Mouse (Mus musculus) heart, embryonic 13.5 days (tissue): Measurements from ENCODE around the gene Inhbb. TPM values are rescaled to one million over a fixed set of nuclear protein-coding genes. Genes with fewer than 3 reads are reported as not detected.

Experiments used
- ATAC-seq: fragments of 200-750 bp; cut with Nextera tagmentation; 2 replicates; pipeline ENCODE4 v1.8.0; 2017; ENCODE audit warnings: moderate TSS enrichment; ENCODE audit not compliant: insufficient number of reproducible peaks, low FRiP score, low TSS enrichment; ENCODE audit errors: extremely low read depth
- H3K27ac ChIP-seq: fragments of 300-500 bp; sonication (generic); replicated peaks from 2 replicates; pipeline ENCODE4 v1.5.1; 2015; ENCODE audit warnings: moderate library complexity, mild to moderate bottlenecking, inconsistent platforms
- H3K27me3 ChIP-seq: fragments of 300-500 bp; sonication (generic); replicated peaks from 2 replicates; pipeline ENCODE4 v1.6.1; 2015; ENCODE audit warnings: mild to moderate bottlenecking, inconsistent platforms
- H3K36me3 ChIP-seq: fragments of 300-500 bp; sonication (generic); 2 replicates; pipeline ENCODE4 v1.6.1; 2015; ENCODE audit warnings: mild to moderate bottlenecking, inconsistent platforms
- H3K4me1 ChIP-seq: fragments of 300-500 bp; sonication (generic); 2 replicates; pipeline ENCODE4 v1.6.1; 2015; ENCODE audit warnings: inconsistent platforms
- H3K4me2 ChIP-seq: fragments of 300-500 bp; sonication (generic); 2 replicates; pipeline ENCODE4 v1.6.1; 2015; ENCODE audit warnings: inconsistent platforms, mild to moderate bottlenecking, moderate library complexity
- H3K4me3 ChIP-seq: fragments of 300-500 bp; sonication (generic); 2 replicates; pipeline ENCODE4 v1.5.1; 2015; ENCODE audit warnings: moderate library complexity, mild to moderate bottlenecking, inconsistent platforms
- H3K9ac ChIP-seq: fragments of 300-500 bp; sonication (generic); 2 replicates; pipeline ENCODE4 v1.6.1; 2015; ENCODE audit warnings: inconsistent platforms, mild to moderate bottlenecking, moderate library complexity
- H3K9me3 ChIP-seq: fragments of 300-500 bp; sonication (generic); 2 replicates; pipeline ENCODE4 v1.6.1; 2016; ENCODE audit warnings: inconsistent platforms
- WGBS: fragments of 180-500 bp; shearing (Covaris S2); methylation state at CpG from one replicate; pipeline ENCODE4 v1.1.7; 2015; ENCODE audit warnings: mixed read lengths; 5-methylcytosine and 5-hydroxymethylcytosine counted together
- polyA plus RNA-seq: library from polyadenylated mRNA; unstranded; fragments of >200 nt; fragmentation: Nextera tagmentation; extraction: Ambion mirVana; gene quantifications from 2 replicates; pipeline ENCODE4 v1.2.1, GENCODE M21; 2015

Inhbb gene
- polyA plus RNA-seq, 1 experiment from 2014 or later, result 0.28 TPM

DNA sequence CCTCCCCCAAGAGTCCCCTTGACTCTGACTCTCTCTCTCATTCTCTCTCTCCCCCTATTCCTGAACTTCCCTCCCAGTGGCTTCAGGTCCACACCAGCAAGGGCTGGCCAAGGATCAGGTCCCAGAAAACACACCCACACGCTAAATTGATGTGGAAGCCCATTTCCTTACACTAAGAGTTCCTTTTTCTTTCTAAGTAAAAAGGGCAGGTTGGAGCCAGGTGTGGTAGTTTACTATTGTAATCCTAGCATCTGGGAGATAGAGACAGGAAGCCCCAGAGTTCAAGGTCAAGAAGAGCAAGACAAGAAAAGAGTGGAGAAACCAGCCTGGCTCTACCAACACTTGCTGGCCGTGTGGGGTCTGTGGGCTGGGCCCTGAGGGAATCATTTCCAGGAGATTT is 23.4 kb downstream of the Inhbb start:
- H3K9ac ChIP-seq, result no peak overlapping the region
- no peak overlapping the region for H3K4me3 ChIP-seq
- no peaks in the 10 kb centered on the region for H3K36me3 ChIP-seq
- ATAC-seq, result no peak
- H3K4me1 ChIP-seq, result peaks cover 21% of the 10 kb centered on the region
- no peaks in the 10 kb centered on the region for H3K9me3 ChIP-seq
- 78% methylated on average over 2 of the region's 2 CpGs for WGBS
- H3K27ac ChIP-seq, result no peak overlapping the region
- H3K27me3 ChIP-seq, result no peaks in the 10 kb centered on the region
- H3K4me2 ChIP-seq, result no peak overlapping the region

DNA sequence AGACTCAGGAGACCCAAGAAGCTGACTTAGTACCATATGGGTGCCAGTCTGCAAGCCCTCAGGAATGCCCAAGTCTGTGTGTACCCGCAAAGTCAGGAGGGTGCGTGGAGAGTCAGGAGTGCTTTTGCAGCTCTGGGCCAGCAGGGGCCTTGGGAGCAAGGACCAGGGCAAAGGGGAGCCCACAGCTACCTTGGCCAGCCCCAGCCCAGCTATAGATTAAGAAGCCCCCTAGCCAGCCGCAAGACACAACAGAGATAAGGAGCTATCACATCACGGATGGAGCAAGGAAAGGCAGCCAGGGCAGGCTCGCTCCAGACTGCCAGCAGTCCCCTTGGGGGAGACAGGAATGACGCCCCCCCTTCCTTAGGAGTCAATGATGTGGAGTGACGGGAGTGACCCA is 24.2 kb downstream of the Inhbb start:
- H3K9me3 ChIP-seq, result no peaks in the 10 kb centered on the region
- H3K27ac ChIP-seq, result no peak overlapping the region
- no peak overlapping the region for H3K9ac ChIP-seq
- H3K4me1 ChIP-seq, result peaks cover 25% of the 10 kb centered on the region
- no peak overlapping the region for H3K4me3 ChIP-seq
- 46% methylated on average over 7 of the region's 7 CpGs for WGBS
- no peaks in the 10 kb centered on the region for H3K27me3 ChIP-seq
- ATAC-seq, result no peak
- no peak overlapping the region for H3K4me2 ChIP-seq
- H3K36me3 ChIP-seq, result no peaks in the 10 kb centered on the region

DNA sequence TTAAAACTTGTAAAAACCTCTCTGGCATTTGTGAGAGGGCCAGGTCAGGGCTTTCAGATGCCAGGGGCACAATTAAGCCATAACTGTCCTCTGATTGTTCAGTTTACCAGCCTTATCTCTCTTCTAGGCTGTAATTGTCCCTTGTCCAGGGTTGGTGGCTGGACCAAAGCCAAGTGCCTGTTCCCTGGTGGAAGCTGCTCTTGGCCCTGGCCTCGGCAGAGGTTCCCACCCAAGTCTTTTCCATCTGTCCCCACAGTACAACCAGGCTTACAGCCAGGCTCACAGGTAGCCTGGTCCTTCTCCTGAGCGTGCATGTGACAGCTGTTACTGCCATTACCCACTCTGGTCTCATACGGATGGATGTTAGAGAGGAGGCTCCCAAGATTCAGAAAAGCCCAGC is 30.7 kb downstream of the Inhbb start:
- no peak overlapping the region for H3K4me3 ChIP-seq
- peak overlapping the region; percentile 71 for H3K27ac ChIP-seq
- ATAC-seq, result no peak
- 30% methylated on average over 3 of the region's 3 CpGs for WGBS
- no peak overlapping the region for H3K4me2 ChIP-seq
- H3K4me1 ChIP-seq, result peaks cover 44% of the 10 kb centered on the region
- H3K9ac ChIP-seq, result no peak overlapping the region
- no peaks in the 10 kb centered on the region; the same call in 1 of the 2 replicates for H3K27me3 ChIP-seq
- H3K36me3 ChIP-seq, result no peaks in the 10 kb centered on the region
- no peaks in the 10 kb centered on the region for H3K9me3 ChIP-seq

DNA sequence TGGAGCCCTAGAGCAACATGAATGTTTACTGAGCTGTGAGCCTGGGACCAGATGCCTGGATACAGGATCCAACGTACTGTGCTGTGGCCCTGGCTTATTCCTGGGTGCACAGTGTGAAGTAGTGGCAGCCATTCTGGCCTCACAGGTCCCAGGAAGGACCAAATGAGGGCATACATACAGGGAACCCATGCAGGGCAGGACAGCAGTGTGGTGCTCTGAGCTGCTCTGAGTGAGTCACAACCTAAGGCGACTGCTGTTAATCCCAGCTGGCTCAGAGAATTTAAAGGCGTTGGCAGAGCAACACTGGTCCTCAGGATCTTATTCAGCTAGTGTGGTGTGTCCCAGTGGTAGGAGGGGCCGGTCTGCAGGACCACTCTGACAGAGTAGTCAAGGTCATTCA is 31.4 kb downstream of the Inhbb start:
- Histone ChIP-seq H3K27me3 (no peaks in the 10 kb centered on the region; the same call in 1 of the 2 replicates), H3K4me1 (peaks cover 42% of the 10 kb centered on the region), H3K4me3 (no peak overlapping the region), H3K4me2 (no peak overlapping the region), H3K9ac (no peak overlapping the region), H3K36me3 (no peaks in the 10 kb centered on the region), H3K27ac (peak overlapping the region; percentile 71), H3K9me3 (no peaks in the 10 kb centered on the region)
- no peak for ATAC-seq
- 47% methylated on average over 4 of the region's 4 CpGs for WGBS

DNA sequence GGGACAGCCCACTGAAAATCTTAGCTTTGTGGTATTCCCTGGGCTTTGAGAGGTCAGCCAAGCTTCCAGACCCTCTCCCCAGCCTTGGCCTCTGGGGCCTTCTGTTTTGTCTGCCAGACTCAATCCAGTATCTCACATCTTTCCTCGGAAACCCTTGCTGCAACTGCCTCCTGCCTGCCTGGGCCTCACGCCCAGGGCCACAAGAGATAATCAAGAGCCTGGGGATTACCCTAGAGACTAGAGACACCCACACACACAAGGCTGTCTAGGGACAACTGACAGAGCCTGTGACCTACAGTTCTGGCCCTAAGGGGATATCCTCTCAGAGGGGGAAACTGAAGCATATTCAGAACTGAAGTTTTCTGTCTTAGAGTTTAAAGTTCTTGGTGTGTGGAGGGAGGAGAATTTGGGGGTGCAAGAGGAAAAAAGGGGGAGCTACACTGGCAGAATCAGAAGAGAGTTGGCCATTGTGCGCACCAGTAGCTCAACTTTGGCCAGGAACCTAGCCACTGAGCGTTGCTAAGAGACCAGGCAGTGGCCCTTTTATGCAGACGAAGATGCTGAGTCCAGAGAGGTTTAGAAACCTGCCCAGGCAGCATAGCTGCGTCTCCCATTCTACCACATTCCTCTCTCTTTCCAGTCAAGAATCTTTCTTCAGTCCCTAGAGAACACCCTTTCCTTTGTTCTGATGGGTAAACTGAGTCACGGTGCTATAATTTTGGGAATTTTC is 32.1 kb downstream of the Inhbb start:
- WGBS, result 49% methylated on average over 7 of the region's 7 CpGs
- Histone ChIP-seq H3K36me3 (no peaks in the 10 kb centered on the region), H3K27ac (peak overlapping the region; percentile 22; the same call in 1 of the 2 replicates), H3K27me3 (no peaks in the 10 kb centered on the region; the same call in 1 of the 2 replicates), H3K4me3 (no peak overlapping the region), H3K9me3 (no peaks in the 10 kb centered on the region), H3K4me2 (no peak overlapping the region), H3K4me1 (peaks cover 42% of the 10 kb centered on the region), H3K9ac (peak overlapping the region; percentile 29; the same call in 1 of the 2 replicates)
- no peak for ATAC-seq

DNA sequence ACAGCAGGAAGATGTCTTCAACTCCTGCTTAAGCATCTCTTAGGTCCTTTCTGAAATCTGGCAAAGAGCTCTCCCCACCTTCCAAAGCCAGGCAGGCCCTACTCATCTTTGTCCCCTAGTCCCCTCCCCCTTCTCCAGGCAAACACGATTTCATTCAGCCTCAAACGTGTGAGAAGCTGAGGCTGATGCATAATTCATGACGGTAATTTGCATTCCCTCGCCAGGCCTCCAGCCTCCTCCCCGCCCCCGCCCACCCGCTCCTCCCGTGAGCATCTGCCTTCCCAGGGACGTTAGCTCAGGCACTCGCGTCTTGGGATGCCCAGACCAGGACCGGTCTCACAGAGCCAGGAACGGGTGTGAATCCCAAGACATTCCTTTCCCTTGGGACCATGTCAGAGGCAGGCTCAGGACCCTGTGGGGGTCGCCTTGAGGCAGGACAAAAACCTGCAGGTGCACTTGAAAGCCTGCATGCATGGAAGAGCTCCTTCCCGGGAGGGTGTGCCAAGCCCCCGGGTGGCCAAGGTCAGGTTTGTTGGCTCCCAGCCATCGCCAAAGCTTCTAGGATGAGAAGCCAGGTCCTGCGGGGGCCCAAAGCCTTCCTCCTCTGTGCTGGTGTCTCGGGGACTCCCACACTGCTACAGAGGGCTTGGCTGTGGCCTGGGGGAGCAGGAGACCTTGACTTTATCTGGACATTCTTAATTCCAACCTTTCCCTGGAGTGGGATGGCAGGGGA is 33.2 kb downstream of the Inhbb start:
- H3K9me3 ChIP-seq, result no peaks in the 10 kb centered on the region
- peak overlapping the region; percentile 48; the same call in 1 of the 2 replicates for H3K9ac ChIP-seq
- WGBS, result 11% methylated on average over 19 of the region's 19 CpGs
- H3K27me3 ChIP-seq, result no peaks in the 10 kb centered on the region; the same call in 1 of the 2 replicates
- H3K4me3 ChIP-seq, result no peak overlapping the region
- H3K4me2 ChIP-seq, result peak overlapping the region; percentile 32
- no peaks in the 10 kb centered on the region for H3K36me3 ChIP-seq
- H3K27ac ChIP-seq, result no peak overlapping the region
- no peak for ATAC-seq
- H3K4me1 ChIP-seq, result peaks cover 46% of the 10 kb centered on the region

DNA sequence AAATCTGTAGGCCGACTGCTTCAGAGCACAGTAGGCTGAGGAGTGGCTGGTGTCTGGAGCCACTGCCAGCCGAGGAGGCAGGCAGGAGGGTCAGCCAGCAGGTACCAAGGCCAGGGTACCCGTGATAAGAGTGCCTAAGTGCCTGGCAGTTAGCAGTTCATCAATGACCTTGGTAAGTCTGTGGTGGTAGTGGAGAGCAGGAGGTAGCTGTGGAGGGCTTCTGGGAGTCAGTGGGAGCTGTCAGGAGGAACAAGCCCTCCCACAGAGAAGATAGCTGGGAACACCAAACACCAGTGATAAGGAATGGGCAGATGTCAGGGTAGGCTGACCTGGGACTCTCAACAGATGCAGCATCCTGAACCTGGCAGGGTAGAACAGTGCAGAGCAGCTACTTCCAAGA is 35.7 kb downstream of the Inhbb start:
- no peaks in the 10 kb centered on the region; the same call in 1 of the 2 replicates for H3K27me3 ChIP-seq
- H3K9ac ChIP-seq, result no peak overlapping the region
- no peak overlapping the region for H3K4me3 ChIP-seq
- H3K4me1 ChIP-seq, result peaks cover 33% of the 10 kb centered on the region
- H3K27ac ChIP-seq, result no peak overlapping the region
- no peak overlapping the region for H3K4me2 ChIP-seq
- WGBS, result 37% methylated on average over 3 of the region's 3 CpGs
- H3K9me3 ChIP-seq, result no peaks in the 10 kb centered on the region
- H3K36me3 ChIP-seq, result no peaks in the 10 kb centered on the region
- no peak for ATAC-seq

DNA sequence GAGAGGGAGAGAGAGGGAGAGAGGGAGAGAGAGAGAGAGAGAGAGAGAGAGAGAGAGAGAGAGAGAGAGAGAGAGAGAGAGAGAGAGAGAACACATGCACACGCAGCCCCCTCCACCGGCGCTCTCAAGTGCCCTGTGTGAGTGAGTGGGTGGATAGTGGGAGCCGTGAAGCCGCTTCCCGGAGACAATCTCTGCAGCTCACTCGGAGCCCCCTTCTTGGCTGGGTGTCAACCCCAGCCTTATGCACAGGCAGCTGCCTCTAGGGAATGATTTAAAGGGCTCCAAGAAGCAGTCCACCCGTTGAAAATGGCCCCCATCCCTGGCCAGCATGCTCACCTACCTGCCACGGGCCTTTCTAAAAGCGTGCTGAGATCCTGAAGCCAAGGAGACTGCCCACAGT is 38.1 kb downstream of the Inhbb start:
- ATAC-seq, result no peak
- no peaks in the 10 kb centered on the region for H3K9me3 ChIP-seq
- H3K9ac ChIP-seq, result no peak overlapping the region
- no peaks in the 10 kb centered on the region for H3K36me3 ChIP-seq
- no peak overlapping the region for H3K27ac ChIP-seq
- H3K4me1 ChIP-seq, result peaks cover 9% of the 10 kb centered on the region
- WGBS, result 35% methylated on average over 10 of the region's 10 CpGs
- H3K4me2 ChIP-seq, result no peak overlapping the region
- H3K27me3 ChIP-seq, result no peaks in the 10 kb centered on the region; the same call in 1 of the 2 replicates
- H3K4me3 ChIP-seq, result no peak overlapping the region

DNA sequence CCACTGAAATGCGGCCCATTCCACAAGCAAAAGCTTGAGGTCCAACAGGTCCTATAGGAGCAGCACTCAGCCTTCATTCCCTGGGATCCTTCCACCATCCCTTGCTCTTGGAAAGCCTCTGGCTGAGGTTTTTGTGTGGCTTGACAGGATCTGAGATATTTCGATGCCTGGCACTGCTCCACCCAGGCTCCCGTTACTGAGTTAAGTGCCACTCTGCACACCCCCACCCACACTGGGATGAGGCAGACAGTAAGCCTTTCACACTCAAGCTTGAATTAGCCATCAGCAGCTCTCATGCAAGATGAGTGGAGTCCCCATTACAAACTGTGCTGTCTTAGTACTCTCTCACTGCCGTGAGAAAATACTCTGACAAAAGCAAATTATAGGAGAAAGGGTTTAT is 41.4 kb downstream of the Inhbb start:
- Histone ChIP-seq H3K9ac (no peak overlapping the region), H3K4me2 (no peak overlapping the region), H3K4me1 (peaks cover 4% of the 10 kb centered on the region), H3K27me3 (no peaks in the 10 kb centered on the region), H3K36me3 (no peaks in the 10 kb centered on the region), H3K27ac (no peak overlapping the region), H3K4me3 (no peak overlapping the region), H3K9me3 (no peaks in the 10 kb centered on the region)
- no peak for ATAC-seq
- WGBS, result 78% methylated on average over 4 of the region's 4 CpGs

DNA sequence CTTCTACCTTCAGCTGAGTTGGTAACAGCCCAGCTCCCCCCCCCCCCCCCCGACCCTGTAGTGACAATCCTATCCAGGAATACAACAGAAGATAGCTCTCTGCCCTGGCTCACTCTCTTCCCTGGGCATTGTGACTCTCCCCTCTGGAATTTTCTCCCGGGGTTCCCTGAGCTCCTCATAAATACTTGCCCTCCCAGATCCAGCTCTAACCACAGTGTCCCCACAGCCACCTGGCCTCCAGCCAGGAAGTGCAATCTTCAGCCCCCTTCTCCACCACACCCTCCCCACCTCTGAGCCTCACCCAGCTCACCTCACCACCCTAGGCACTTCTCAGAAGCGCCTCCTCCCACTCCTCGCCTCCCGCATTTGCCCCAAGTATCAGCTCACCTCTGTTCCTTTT is 46.7 kb downstream of the Inhbb start:
- H3K4me1 ChIP-seq, result no peaks in the 10 kb centered on the region
- ATAC-seq, result no peak
- no peak overlapping the region for H3K4me2 ChIP-seq
- H3K9me3 ChIP-seq, result no peaks in the 10 kb centered on the region
- no peaks in the 10 kb centered on the region for H3K36me3 ChIP-seq
- 63% methylated on average over 5 of the region's 5 CpGs for WGBS
- H3K27ac ChIP-seq, result no peak overlapping the region
- no peak overlapping the region for H3K4me3 ChIP-seq
- H3K9ac ChIP-seq, result no peak overlapping the region
- no peaks in the 10 kb centered on the region for H3K27me3 ChIP-seq

DNA sequence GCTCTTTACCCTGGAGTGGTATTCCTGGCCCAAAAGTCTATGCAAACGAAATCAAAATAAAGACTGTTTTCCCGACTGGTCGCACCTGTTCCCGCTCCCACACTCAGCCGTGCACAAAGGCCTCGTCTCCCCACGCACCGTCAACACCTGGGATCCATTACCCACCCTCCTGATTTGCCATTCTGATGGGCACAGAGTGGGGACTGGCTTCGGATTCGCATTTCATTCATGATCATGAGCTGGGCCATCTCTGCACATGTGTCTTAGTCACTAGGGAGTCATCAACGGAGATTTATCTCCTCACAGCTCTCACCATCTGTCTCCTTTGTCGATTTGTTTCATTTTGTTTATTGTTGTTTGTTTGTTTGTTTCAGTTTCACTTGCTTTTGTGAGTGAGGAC is 54.5 kb downstream of the Inhbb start:
- Histone ChIP-seq H3K27me3 (no peaks in the 10 kb centered on the region), H3K4me2 (no peak overlapping the region), H3K9me3 (no peaks in the 10 kb centered on the region), H3K36me3 (no peaks in the 10 kb centered on the region), H3K27ac (no peak overlapping the region), H3K9ac (no peak overlapping the region), H3K4me1 (no peaks in the 10 kb centered on the region), H3K4me3 (no peak overlapping the region)
- ATAC-seq, result no peak
- WGBS, result 83% methylated on average over 12 of the region's 12 CpGs
